13 mouse cellular contexts compared by ENCODE assay signal in genomic region chr6:86610714-86611113, GRCm38 (mm10). TPM values are rescaled to one million over a fixed set of nuclear protein-coding genes. Genes with fewer than 3 reads are reported as not detected.
DNase-seq lines count a peak whose midpoint lies in the region; ATAC-seq lines count a peak whose summit lies in the region.
"Had no signal": no experiment of that assay in that cellular context is flagged by ENCODE, and none has a peak within 500 bp of the region (broad histone marks: within the 10 kb centered on the region; RNA-seq: fewer than 3 reads in every experiment).

No protein-coding gene starts in this region.

- no peaks in the 10 kb centered on the region for H3K36me3 ChIP-seq in lung, embryonic 16.5 days (ENCODE audit: control insufficient read depth, insufficient read depth, low read length)
- H3K36me3 ChIP-seq in forebrain, embryonic 13.5 days (ENCODE audit: poor library complexity, severe bottlenecking), result no peaks in the 10 kb centered on the region
- H3K36me3 ChIP-seq in midbrain, embryonic 16.5 days (ENCODE audit: control insufficient read depth, insufficient read depth, low read length), result no peaks in the 10 kb centered on the region
- no peaks in the 10 kb centered on the region for H3K36me3 ChIP-seq in intestine, embryonic 15.5 days
- H3K36me3 ChIP-seq: embryonic facial prominence, embryonic 12.5 days had no signal

- peaks cover 3% of the 10 kb centered on the region for H3K4me1 ChIP-seq in lung, embryonic 16.5 days (replicated peaks; ENCODE audit: control insufficient read depth, insufficient read depth, low read length)
- H3K4me1 ChIP-seq in forebrain, embryonic 13.5 days, result no peaks in the 10 kb centered on the region
- no peaks in the 10 kb centered on the region for H3K4me1 ChIP-seq in midbrain, embryonic 16.5 days (ENCODE audit: control insufficient read depth, insufficient read depth, low read length)
- no peaks in the 10 kb centered on the region for H3K4me1 ChIP-seq in intestine, embryonic 15.5 days (replicated peaks)
- H3K4me1 ChIP-seq: embryonic facial prominence, embryonic 12.5 days had no signal

- peak; percentile 65 for DNase-seq in adrenal gland, postnatal 10 days
- no peak for DNase-seq in adrenal gland, adult 18-20 months (ENCODE audit: low spot score in 2 of 2)
- peak; percentile 69 for DNase-seq in 3134 (ENCODE audit: extremely low read depth, insufficient read length, low spot score)
- peak; percentile 73 to 89 for DNase-seq in kidney, adult 8-10 months
- DNase-seq: cerebellum, adult 9-11 months had no signal

- no peak overlapping the region for H3K9ac ChIP-seq in lung, embryonic 16.5 days (ENCODE audit: low read length)
- no peak overlapping the region for H3K9ac ChIP-seq in forebrain, embryonic 13.5 days
- H3K9ac ChIP-seq in midbrain, embryonic 16.5 days (ENCODE audit: low read depth, low read length), result no peak overlapping the region
- no peak overlapping the region for H3K9ac ChIP-seq in intestine, embryonic 15.5 days
- H3K9ac ChIP-seq: embryonic facial prominence, embryonic 12.5 days; liver, embryonic 14.5 days had no signal

- no peak overlapping the region for H3K4me3 ChIP-seq in lung, embryonic 16.5 days (ENCODE audit: low read length)
- no peak overlapping the region for H3K4me3 ChIP-seq in forebrain, embryonic 13.5 days
- H3K4me3 ChIP-seq in midbrain, embryonic 16.5 days (ENCODE audit: low read depth, low read length), result no peak overlapping the region
- H3K4me3 ChIP-seq in intestine, embryonic 15.5 days (replicated peaks), result no peak overlapping the region
- H3K4me3 ChIP-seq: embryonic facial prominence, embryonic 12.5 days had no signal

- no peaks in the 10 kb centered on the region for H3K27me3 ChIP-seq in lung, embryonic 16.5 days (ENCODE audit: control insufficient read depth, insufficient read depth, low read depth, low read length)
- H3K27me3 ChIP-seq in forebrain, embryonic 13.5 days, result no peaks in the 10 kb centered on the region
- H3K27me3 ChIP-seq in midbrain, embryonic 16.5 days (ENCODE audit: control insufficient read depth, insufficient read depth, low read depth, low read length), result no peaks in the 10 kb centered on the region
- H3K27me3 ChIP-seq in intestine, embryonic 15.5 days (replicated peaks), result no peaks in the 10 kb centered on the region
- H3K27me3 ChIP-seq: embryonic facial prominence, embryonic 12.5 days had no signal

- no peaks in the 10 kb centered on the region for H3K9me3 ChIP-seq in lung, embryonic 16.5 days (ENCODE audit: control insufficient read depth, low read length)
- H3K9me3 ChIP-seq in forebrain, embryonic 13.5 days (replicated peaks), result no peaks in the 10 kb centered on the region
- no peaks in the 10 kb centered on the region for H3K9me3 ChIP-seq in midbrain, embryonic 16.5 days (replicated peaks; ENCODE audit: control insufficient read depth, low read length, poor library complexity, severe bottlenecking)
- no peaks in the 10 kb centered on the region for H3K9me3 ChIP-seq in intestine, embryonic 15.5 days
- H3K9me3 ChIP-seq: embryonic facial prominence, embryonic 12.5 days had no signal

- peak overlapping the region; percentile 67 for H3K27ac ChIP-seq in lung, embryonic 16.5 days (ENCODE audit: low read length)
- no peak overlapping the region for H3K27ac ChIP-seq in forebrain, embryonic 13.5 days
- no peak overlapping the region for H3K27ac ChIP-seq in midbrain, embryonic 16.5 days (ENCODE audit: low read length)
- no peak overlapping the region for H3K27ac ChIP-seq in intestine, embryonic 15.5 days
- H3K27ac ChIP-seq: embryonic facial prominence, embryonic 12.5 days; liver, embryonic 14.5 days had no signal

- WGBS in lung, embryonic 16.5 days, result 23% methylated on average over 5 of the region's 5 CpGs
- WGBS in forebrain, embryonic 13.5 days, result 76% methylated on average over 5 of the region's 5 CpGs
- 56% methylated on average over 5 of the region's 5 CpGs for WGBS in midbrain, embryonic 16.5 days
- 41% methylated on average over 5 of the region's 5 CpGs for WGBS in intestine, embryonic 15.5 days

- H3K4me2 ChIP-seq in lung, embryonic 16.5 days (ENCODE audit: low read depth, low read length), result no peak overlapping the region
- no peak overlapping the region for H3K4me2 ChIP-seq in forebrain, embryonic 13.5 days
- no peak overlapping the region for H3K4me2 ChIP-seq in midbrain, embryonic 16.5 days (ENCODE audit: low read length)
- H3K4me2 ChIP-seq in intestine, embryonic 15.5 days (replicated peaks), result no peak overlapping the region
- H3K4me2 ChIP-seq: embryonic facial prominence, embryonic 12.5 days had no signal

- ATAC-seq in lung, embryonic 16.5 days (ENCODE audit: low read depth), result peak; percentile 87
- no peak for ATAC-seq in forebrain, embryonic 13.5 days
- no peak for ATAC-seq in midbrain, embryonic 16.5 days
- ATAC-seq in intestine, embryonic 15.5 days, result no peak
- ATAC-seq: forebrain, embryonic 16.5 days had no signal

RNA-seq across cellular contexts. Expression of gene Asprv1, which starts 17.2 kb away (rescaled TPM):
- 1 to 10 TPM in 1 of 2 experiments, under 1 TPM in 1; 0.60 to 1.1 TPM for total RNA-seq in adrenal gland, postnatal 10 days (2021)
- total RNA-seq in adrenal gland, adult 18-20 months (2021), result under 1 TPM in 1 of 2 experiments, not detected in 1; 0.32 TPM
- polyA plus RNA-seq in lung, embryonic 16.5 days (2015; fragmentation: Nextera tagmentation; extraction: Ambion mirVana), result 1.0 and 5.3 TPM in 2 replicates
- polyA plus RNA-seq in forebrain, embryonic 13.5 days (2015; fragmentation: Nextera tagmentation; extraction: Ambion mirVana), result 0.45 and 0.67 TPM in 2 replicates
- polyA plus RNA-seq in midbrain, embryonic 16.5 days (2015; fragmentation: Nextera tagmentation; extraction: Ambion mirVana), result 0.45 and 0.62 TPM in 2 replicates
- polyA plus RNA-seq in intestine, embryonic 15.5 days (2015; fragmentation: Nextera tagmentation; extraction: Ambion mirVana), result 0.66 and 1.2 TPM in 2 replicates
- total RNA-seq: MEL had no signal

RNA-seq across cellular contexts. Expression of gene Mxd1, which starts 58.2 kb away (rescaled TPM):
- 10 to 100 TPM in 1 of 2 experiments, 1 to 10 TPM in 1; 8.7 to 10.4 TPM for total RNA-seq in adrenal gland, postnatal 10 days (2021)
- 1 to 10 TPM; 7.2 to 7.5 TPM for total RNA-seq in adrenal gland, adult 18-20 months (2021)
- polyA plus RNA-seq in lung, embryonic 16.5 days (2015; fragmentation: Nextera tagmentation; extraction: Ambion mirVana), result 15.2 and 15.5 TPM in 2 replicates
- 19.5 and 21.3 TPM in 2 replicates for polyA plus RNA-seq in forebrain, embryonic 13.5 days (2015; fragmentation: Nextera tagmentation; extraction: Ambion mirVana)
- 20.2 and 21.7 TPM in 2 replicates for polyA plus RNA-seq in midbrain, embryonic 16.5 days (2015; fragmentation: Nextera tagmentation; extraction: Ambion mirVana)
- 13.8 and 14.7 TPM in 2 replicates for polyA plus RNA-seq in intestine, embryonic 15.5 days (2015; fragmentation: Nextera tagmentation; extraction: Ambion mirVana)

Comparison
In these comparisons a context has a peak if more than half of its experiments do, and no peak if none do; other contexts are left out.
1. DNase-seq: peak in adrenal gland, postnatal 10 days (single experiment), 3134 (single experiment) and kidney, adult 8-10 months (2 of 2); none in adrenal gland, adult 18-20 months (0 of 2).